Mouse (Mus musculus) myocyte (in vitro differentiated cells): ENCODE data around the gene Emp2. TPM values are rescaled to one million over a fixed set of nuclear protein-coding genes. Genes with fewer than 3 reads are reported as not detected.
A peak's percentile ranks its signal among the peaks of the same experiment; 100 is the strongest.

ENCODE experiments used
- H3K27me3 ChIP-seq: one replicate; pipeline ENCODE4 v1.6.1; 2011; ENCODE audit not compliant: control insufficient read depth, insufficient read depth, insufficient read length
- H3K36me3 ChIP-seq: one replicate; pipeline ENCODE4 v1.6.1; 2011; ENCODE audit not compliant: control insufficient read depth, insufficient read depth
- H3K4me2 ChIP-seq: one replicate; pipeline ENCODE4 v1.6.1; 2011; ENCODE audit warnings: low read depth, control low read depth
- H3K4me3 ChIP-seq: one replicate; pipeline ENCODE4 v1.5.1; 2011; ENCODE audit warnings: mild to moderate bottlenecking, control low read depth, moderate library complexity
- H3K79me2 ChIP-seq: one replicate; pipeline ENCODE4 v1.6.1; 2011; ENCODE audit not compliant: control insufficient read depth, insufficient read depth
- H3ac ChIP-seq: one replicate; pipeline ENCODE4 v1.6.1; 2011; ENCODE audit not compliant: control insufficient read depth, insufficient read length
- CEBPB ChIP-seq: IDR thresholded peaks from 2 replicates; pipeline ENCODE4 v1.6.1; 2011; ENCODE audit warnings: mild to moderate bottlenecking, moderate library complexity; ENCODE audit not compliant: poor library complexity, insufficient read depth, severe bottlenecking
- E2F4 ChIP-seq: IDR thresholded peaks from one replicate; pipeline ENCODE4 v1.6.1; 2011; ENCODE audit warnings: mild to moderate bottlenecking, control low read depth, moderate library complexity; ENCODE audit not compliant: insufficient read depth
- MAX ChIP-seq: IDR thresholded peaks from one replicate; pipeline ENCODE4 v1.6.1; 2011; ENCODE audit warnings: low read depth, mild to moderate bottlenecking, control low read depth
- MYOD1 ChIP-seq, 3 experiments: IDR thresholded peaks; one replicate each; pipeline ENCODE4 v1.6.1; 2011; ENCODE audit warnings: control low read depth in 2 of 3, low read depth in 2 of 3, mild to moderate bottlenecking in 2 of 3, moderate library complexity in 1 of 3; ENCODE audit not compliant: insufficient read length in 2 of 3, control insufficient read depth in 1 of 3
- MYOG ChIP-seq, 3 experiments: IDR thresholded peaks; one replicate each; pipeline ENCODE4 v1.6.1; 2011; ENCODE audit warnings: control low read depth in 2 of 3, low read depth in 2 of 3, mild to moderate bottlenecking in 2 of 3; ENCODE audit not compliant: insufficient read length in 2 of 3, control insufficient read depth in 1 of 3, insufficient read depth in 1 of 3
- POLR2A ChIP-seq: IDR thresholded peaks from one replicate; pipeline ENCODE4 v1.6.1; 2011; ENCODE audit warnings: low read depth, mild to moderate bottlenecking, control low read depth, moderate library complexity; ENCODE audit not compliant: insufficient read length
- POLR2AphosphoS2 ChIP-seq: IDR thresholded peaks from one replicate; pipeline ENCODE4 v1.6.1; 2011; ENCODE audit warnings: low read depth, control low read depth; ENCODE audit not compliant: insufficient read length
- REST ChIP-seq: IDR thresholded peaks from one replicate; pipeline ENCODE4 v1.6.1; 2011; ENCODE audit warnings: mild to moderate bottlenecking, control low read depth, moderate library complexity; ENCODE audit not compliant: insufficient read depth, insufficient read length
- SRF ChIP-seq: IDR thresholded peaks from one replicate; pipeline ENCODE4 v1.6.1; 2011; ENCODE audit warnings: low read depth; ENCODE audit not compliant: control insufficient read depth, insufficient read length
- TCF12 ChIP-seq: IDR thresholded peaks from one replicate; pipeline ENCODE4 v1.6.1; 2011; ENCODE audit warnings: mild to moderate bottlenecking, control low read depth; ENCODE audit not compliant: poor library complexity, insufficient read depth, severe bottlenecking
- TCF3 ChIP-seq: IDR thresholded peaks from one replicate; pipeline ENCODE4 v1.6.1; 2011; ENCODE audit warnings: low read depth, control low read depth; ENCODE audit not compliant: insufficient read length
- USF1 ChIP-seq: IDR thresholded peaks from one replicate; pipeline ENCODE4 v1.6.1; 2011; ENCODE audit warnings: low read depth, mild to moderate bottlenecking, control low read depth, moderate library complexity
- polyA plus RNA-seq: library from polyadenylated mRNA; unstranded; fragments of >200 nt; fragmentation: generic; extraction: Trizol; gene quantifications from one replicate; pipeline ENCODE4 v1.2.1, GENCODE M21; 2012; ENCODE audit warnings: missing spikeins

The Emp2 gene
- polyA plus RNA-seq, 1 experiment: 212 TPM

DNA sequence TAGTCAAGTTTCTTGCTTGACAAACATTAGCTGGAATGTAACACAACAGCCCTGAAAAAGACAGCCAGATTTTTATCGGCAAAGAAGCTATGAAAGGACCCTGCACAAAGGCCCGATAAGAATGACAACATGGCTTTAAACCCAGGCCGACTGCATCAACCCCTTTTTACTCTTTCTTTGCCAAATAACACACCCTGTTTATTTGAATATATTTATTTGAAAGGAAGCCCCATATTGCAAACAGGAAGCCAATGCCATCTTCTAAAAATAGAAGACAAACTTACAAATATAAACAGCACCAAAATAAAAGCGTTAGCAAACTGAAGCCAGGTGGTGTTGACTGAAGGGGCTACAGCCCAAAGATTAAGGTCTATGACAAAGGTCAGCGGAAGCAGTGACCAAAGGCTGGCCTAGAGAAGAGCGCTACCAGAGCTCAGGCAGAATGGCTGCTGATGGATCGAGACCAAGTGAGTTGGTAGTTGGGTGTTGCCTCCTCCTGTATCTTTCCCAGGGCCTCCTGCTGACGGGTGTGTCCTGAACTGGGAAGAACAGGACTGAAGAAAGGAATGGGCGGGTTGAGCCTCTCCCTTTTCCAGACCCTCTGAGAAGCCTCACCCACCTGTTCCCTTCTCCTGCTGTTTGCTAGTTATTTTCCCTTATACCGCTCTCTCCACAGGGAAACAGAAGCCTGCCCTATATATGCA is 2.9 kb upstream of the Emp2 start:
- H3K4me2 ChIP-seq: no peak overlapping the region
- no peak overlapping the region for H3ac ChIP-seq
- no peaks in the 10 kb centered on the region for H3K27me3 ChIP-seq
- H3K79me2 ChIP-seq: peaks cover 19% of the 10 kb centered on the region
- TF ChIP-seq USF1: no peak
- no peak for TF ChIP-seq SRF
- TF ChIP-seq E2F4: no peak
- no peak for TF ChIP-seq REST
- TF ChIP-seq MAX: no peak
- TF ChIP-seq TCF3: no peak
- no peak for TF ChIP-seq CEBPB
- no peak for TF ChIP-seq MYOD1 (IDR thresholded peaks at IDR 0.05; ENCODE audit: control insufficient read depth in 1 of 3, insufficient read length in 2 of 3, low read depth in 2 of 3)
- TF ChIP-seq MYOG (IDR thresholded peaks at IDR 0.05; ENCODE audit: control insufficient read depth in 1 of 3, insufficient read depth in 1 of 3, insufficient read length in 2 of 3, low read depth in 2 of 3): no peak
- no peak for TF ChIP-seq POLR2A
- TF ChIP-seq TCF12: no peak
- TF ChIP-seq POLR2AphosphoS2: no peak
- H3K36me3 ChIP-seq: no peaks in the 10 kb centered on the region
- H3K4me3 ChIP-seq: no peak overlapping the region

GRCm38 (mm10) chr16:10313226-10313625 is 542 bp downstream of the Emp2 start:
- Histone ChIP-seq H3K79me2 (peaks cover 54% of the 10 kb centered on the region), H3K4me2 (peak overlapping the region; percentile 81)

GRCm38 (mm10) chr16:10311989-10312388 is 1.8 kb downstream of the Emp2 start:
- Histone ChIP-seq H3K4me3 (peak overlapping the region; percentile 87), H3K4me2 (peak overlapping the region; percentile 81), H3K79me2 (peaks cover 66% of the 10 kb centered on the region), H3ac (no peak overlapping the region), H3K36me3 (peaks cover 15% of the 10 kb centered on the region), H3K27me3 (no peaks in the 10 kb centered on the region)
- no peak for TF ChIP-seq TCF3
- peak; percentile 39 for TF ChIP-seq POLR2A

More at GRCm38 (mm10) chr16:10313226-10313625, 542 bp downstream of the Emp2 start:
- H3K36me3 ChIP-seq: peaks cover 4% of the 10 kb centered on the region
- H3K27me3 ChIP-seq: no peaks in the 10 kb centered on the region
- peak overlapping the region; percentile 12 for H3ac ChIP-seq
- peak overlapping the region; percentile 87 for H3K4me3 ChIP-seq
- TF ChIP-seq REST (no peak), TCF3 (no peak), TCF12 (no peak), POLR2AphosphoS2 (no peak), POLR2A (no peak), SRF (no peak), USF1 (no peak), MYOD1 (IDR thresholded peaks at IDR 0.05; ENCODE audit: control insufficient read depth in 1 of 3, insufficient read length in 2 of 3, low read depth in 2 of 3) (no peak), MAX (no peak), MYOG (IDR thresholded peaks at IDR 0.05; ENCODE audit: control insufficient read depth in 1 of 3, insufficient read depth in 1 of 3, insufficient read length in 2 of 3, low read depth in 2 of 3) (no peak), CEBPB (no peak), E2F4 (no peak)

- Histone ChIP-seq H3K4me2 (peak overlapping the region; percentile 81), H3K36me3 (peaks cover 24% of the 10 kb centered on the region), H3ac (no peak overlapping the region), H3K27me3 (no peaks in the 10 kb centered on the region), H3K79me2 (peaks cover 75% of the 10 kb centered on the region), H3K4me3 (peak overlapping the region; percentile 87)
- TF ChIP-seq POLR2A (no peak), E2F4 (no peak), USF1 (no peak), MYOG (IDR thresholded peaks at IDR 0.05; ENCODE audit: control insufficient read depth in 1 of 3, insufficient read depth in 1 of 3, insufficient read length in 2 of 3, low read depth in 2 of 3) (no peak), TCF3 (no peak)
These were observed 2.7 kb downstream of the Emp2 start for GRCm38 (mm10) chr16:10311086-10311485.

DNA sequence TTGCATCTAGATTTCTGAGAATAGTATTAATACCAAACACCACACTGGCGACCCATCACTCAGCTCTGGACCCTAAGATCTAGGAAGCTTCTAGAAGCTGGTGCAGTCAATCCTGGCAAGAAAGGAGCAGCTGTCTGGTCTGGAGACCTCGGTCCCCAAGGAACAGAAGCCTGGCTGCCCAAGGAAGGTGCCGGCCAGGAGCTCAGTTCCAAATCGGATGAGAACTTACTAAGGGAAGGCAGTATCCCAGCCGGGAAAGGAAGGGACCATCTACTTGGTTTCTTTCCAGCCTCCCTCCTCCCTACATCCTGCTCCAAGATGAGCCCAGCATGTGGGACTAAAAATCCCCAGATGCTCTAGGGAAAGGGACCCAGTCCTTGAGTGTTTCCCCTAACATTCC is 3.3 kb downstream of the Emp2 start:
- peak overlapping the region; percentile 87 for H3K4me3 ChIP-seq
- peaks cover 81% of the 10 kb centered on the region for H3K79me2 ChIP-seq
- H3ac ChIP-seq: no peak overlapping the region
- peak overlapping the region; percentile 81 for H3K4me2 ChIP-seq
- no peaks in the 10 kb centered on the region for H3K27me3 ChIP-seq
- peaks cover 25% of the 10 kb centered on the region for H3K36me3 ChIP-seq
- TF ChIP-seq MYOD1 (IDR thresholded peaks at IDR 0.05; ENCODE audit: control insufficient read depth in 1 of 3, insufficient read length in 2 of 3, low read depth in 2 of 3): no peak
- TF ChIP-seq REST: no peak
- TF ChIP-seq POLR2AphosphoS2: no peak
- TF ChIP-seq E2F4: no peak
